ENCODE assay signal across 10 mouse cellular contexts in genomic region chr16:91268724-91269452, GRCm38 (mm10). TPM values are rescaled to one million over a fixed set of nuclear protein-coding genes. Genes with fewer than 3 reads are reported as not detected.
DNase-seq lines count a peak whose midpoint lies in the region; ATAC-seq and TF ChIP-seq lines count a peak whose summit lies in the region.
"Had no signal": no experiment of that assay in that cellular context is flagged by ENCODE, and none has a peak within 500 bp of the region (broad histone marks: within the 10 kb centered on the region; RNA-seq: fewer than 3 reads in every experiment).

No protein-coding gene starts in this region.

- DNase-seq in kidney, postnatal 4 days: peak; percentile 8 to 15
- no peak for DNase-seq in kidney, adult 2 months
- DNase-seq in forebrain, embryonic 10.5 days (ENCODE audit: extremely low spot score, low spot score): no peak
- no peak for DNase-seq in adrenal gland, adult 2 months
- no peak for DNase-seq in spleen, postnatal 10 days (ENCODE audit: low spot score in 2 of 2)
- DNase-seq: spleen, adult 18-20 months had no signal

- TF ChIP-seq POLR2A in kidney, adult 2 months (IDR thresholded peaks at IDR 0.05; ENCODE audit: low read depth, low read length): no peak

- peaks cover 4% of the 10 kb centered on the region for H3K27me3 ChIP-seq in kidney, adult 2 months (replicated peaks; ENCODE audit: control insufficient read depth, insufficient read depth, low read length)
- H3K27me3 ChIP-seq in forebrain, embryonic 10.5 days (ENCODE audit: poor library complexity, severe bottlenecking): peaks cover 100% of the 10 kb centered on the region
- H3K27me3 ChIP-seq in intestine, postnatal 0 days (replicated peaks; ENCODE audit: control insufficient read depth, insufficient read depth, low read length): peaks cover 79% of the 10 kb centered on the region
- H3K27me3 ChIP-seq in neural tube, embryonic 13.5 days: peaks cover 100% of the 10 kb centered on the region

- H3K36me3 ChIP-seq in kidney, adult 2 months (ENCODE audit: control insufficient read depth, insufficient read depth, low read length): no peaks in the 10 kb centered on the region
- no peaks in the 10 kb centered on the region for H3K36me3 ChIP-seq in forebrain, embryonic 10.5 days (replicated peaks)
- no peaks in the 10 kb centered on the region for H3K36me3 ChIP-seq in intestine, postnatal 0 days (ENCODE audit: control insufficient read depth, insufficient read depth)
- H3K36me3 ChIP-seq in neural tube, embryonic 13.5 days: no peaks in the 10 kb centered on the region

- WGBS in kidney, adult 2 months: 6% methylated on average over 13 of the region's 13 CpGs
- 7% methylated on average over 13 of the region's 13 CpGs for WGBS in forebrain, embryonic 10.5 days
- WGBS in intestine, postnatal 0 days: 4% methylated on average over 13 of the region's 13 CpGs
- 6% methylated on average over 13 of the region's 13 CpGs for WGBS in neural tube, embryonic 13.5 days

- no peak overlapping the region for H3K4me3 ChIP-seq in kidney, adult 2 months (ENCODE audit: insufficient read depth, low read depth, low read length)
- H3K4me3 ChIP-seq in forebrain, embryonic 10.5 days: peak overlapping the region; percentile 54
- peak overlapping the region; percentile 34 for H3K4me3 ChIP-seq in intestine, postnatal 0 days (ENCODE audit: low read depth, low read length)
- H3K4me3 ChIP-seq in neural tube, embryonic 13.5 days: peak overlapping the region; percentile 39

- H3K9me3 ChIP-seq in forebrain, embryonic 10.5 days: no peaks in the 10 kb centered on the region
- no peaks in the 10 kb centered on the region for H3K9me3 ChIP-seq in intestine, postnatal 0 days (ENCODE audit: control insufficient read depth)
- H3K9me3 ChIP-seq in neural tube, embryonic 13.5 days: no peaks in the 10 kb centered on the region

- ATAC-seq in intestine, postnatal 0 days: no peak
- no peak for ATAC-seq in neural tube, embryonic 13.5 days (ENCODE audit: low read depth)
- ATAC-seq in CD4-positive, CD25-positive, alpha-beta regulatory T cell, adult 4 months: no peak

- no peaks in the 10 kb centered on the region for H3K4me1 ChIP-seq in kidney, adult 2 months (ENCODE audit: control insufficient read depth, insufficient read depth, low read length)
- H3K4me1 ChIP-seq in forebrain, embryonic 10.5 days: peaks cover 34% of the 10 kb centered on the region
- 0 out of 2 replicates have a peak, but pooled peaks cover 3% of the 10 kb centered on the region for H3K4me1 ChIP-seq in intestine, postnatal 0 days (replicated peaks; ENCODE audit: control insufficient read depth, insufficient read depth, low read length)
- peaks cover 21% of the 10 kb centered on the region for H3K4me1 ChIP-seq in neural tube, embryonic 13.5 days (replicated peaks)

- no peak for TF ChIP-seq CTCF in kidney, adult 2 months (conservative IDR thresholded peaks at IDR 0.05; ENCODE audit: insufficient read depth, insufficient read length, low read depth, low read length)
- TF ChIP-seq CTCF in intestine, postnatal 0 days (IDR thresholded peaks at IDR 0.05; ENCODE audit: low read depth): no peak

- H3K9ac ChIP-seq in intestine, postnatal 0 days (ENCODE audit: low read depth, low read length): no peak overlapping the region
- H3K9ac ChIP-seq in neural tube, embryonic 13.5 days: no peak overlapping the region

- H3K27ac ChIP-seq in kidney, adult 2 months (ENCODE audit: insufficient read depth, low read depth, low read length): no peak overlapping the region
- H3K27ac ChIP-seq in forebrain, embryonic 10.5 days: no peak overlapping the region
- no peak overlapping the region for H3K27ac ChIP-seq in intestine, postnatal 0 days (ENCODE audit: low read depth, low read length)
- H3K27ac ChIP-seq in neural tube, embryonic 13.5 days (replicated peaks): no peak overlapping the region

- H3K4me2 ChIP-seq in intestine, postnatal 0 days (replicated peaks; ENCODE audit: low read depth): peak overlapping the region; percentile 66
- H3K4me2 ChIP-seq in neural tube, embryonic 13.5 days: peak overlapping the region; percentile 66

RNA-seq across cellular contexts. Expression of gene Olig1, which starts 0.7 kb away (rescaled TPM):
- polyA plus RNA-seq in kidney, adult 2 months (2012; rRNA removed): 0.17 and 0.23 TPM in 2 replicates
- 8.3 and 8.5 TPM in 2 replicates for polyA plus RNA-seq in forebrain, embryonic 10.5 days (2016; fragmentation: Nextera tagmentation; extraction: Ambion mirVana)
- polyA plus RNA-seq in intestine, postnatal 0 days (2015; fragmentation: Nextera tagmentation; extraction: Ambion mirVana): not detected in 2 replicates
- polyA plus RNA-seq in neural tube, embryonic 13.5 days (2015; fragmentation: Nextera tagmentation; extraction: Ambion mirVana): 20.9 and 26.0 TPM in 2 replicates
- under 1 TPM; 0.37 to 0.86 TPM for total RNA-seq in adrenal gland, adult 2 months (2021)
- 0.49 and 2.2 TPM in 2 replicates for polyA plus RNA-seq in adrenal gland, adult 2 months (2012; rRNA removed)
- polyA plus RNA-seq in CD4-positive, CD25-positive, alpha-beta regulatory T cell, adult 4 months (2017; shearing (Covaris generic)): not detected
- total RNA-seq: gastrocnemius, postnatal 36 days had no signal

RNA-seq across cellular contexts. Expression of gene Olig2, which starts 43.6 kb away (rescaled TPM):
- polyA plus RNA-seq in kidney, adult 2 months (2012; rRNA removed): 0.03 TPM in 1 of 2 replicates, not detected in the other
- 10.5 and 11.2 TPM in 2 replicates for polyA plus RNA-seq in forebrain, embryonic 10.5 days (2016; fragmentation: Nextera tagmentation; extraction: Ambion mirVana)
- not detected in 2 replicates for polyA plus RNA-seq in intestine, postnatal 0 days (2015; fragmentation: Nextera tagmentation; extraction: Ambion mirVana)
- polyA plus RNA-seq in neural tube, embryonic 13.5 days (2015; fragmentation: Nextera tagmentation; extraction: Ambion mirVana): 4.5 and 4.6 TPM in 2 replicates
- total RNA-seq in adrenal gland, adult 2 months (2021): not detected
- polyA plus RNA-seq in adrenal gland, adult 2 months (2012; rRNA removed): not detected in 2 replicates
- polyA plus RNA-seq in CD4-positive, CD25-positive, alpha-beta regulatory T cell, adult 4 months (2017; shearing (Covaris generic)): not detected
- total RNA-seq: gastrocnemius, postnatal 36 days had no signal

Comparison
In these comparisons a context has a peak if more than half of its experiments do, and no peak if none do; other contexts are left out.
1. DNase-seq: peak in kidney, postnatal 4 days (2 of 2); none in kidney, adult 2 months (single experiment), forebrain, embryonic 10.5 days (single experiment), adrenal gland, adult 2 months (single experiment) and spleen, postnatal 10 days (0 of 2).